Mouse (Mus musculus) T-helper 2 cell (primary cell): ENCODE data around the gene Slco3a1.

Experiments
- in situ Hi-C: fragments of 300-600 bp; cut with MboI, MseI; formaldehyde crosslinking; loops from one replicate; pipeline ENCODE4 v1.15.1; 2025; ENCODE audit warnings: high pct_unique_total_duplicates

The Slco3a1 gene

DNA sequence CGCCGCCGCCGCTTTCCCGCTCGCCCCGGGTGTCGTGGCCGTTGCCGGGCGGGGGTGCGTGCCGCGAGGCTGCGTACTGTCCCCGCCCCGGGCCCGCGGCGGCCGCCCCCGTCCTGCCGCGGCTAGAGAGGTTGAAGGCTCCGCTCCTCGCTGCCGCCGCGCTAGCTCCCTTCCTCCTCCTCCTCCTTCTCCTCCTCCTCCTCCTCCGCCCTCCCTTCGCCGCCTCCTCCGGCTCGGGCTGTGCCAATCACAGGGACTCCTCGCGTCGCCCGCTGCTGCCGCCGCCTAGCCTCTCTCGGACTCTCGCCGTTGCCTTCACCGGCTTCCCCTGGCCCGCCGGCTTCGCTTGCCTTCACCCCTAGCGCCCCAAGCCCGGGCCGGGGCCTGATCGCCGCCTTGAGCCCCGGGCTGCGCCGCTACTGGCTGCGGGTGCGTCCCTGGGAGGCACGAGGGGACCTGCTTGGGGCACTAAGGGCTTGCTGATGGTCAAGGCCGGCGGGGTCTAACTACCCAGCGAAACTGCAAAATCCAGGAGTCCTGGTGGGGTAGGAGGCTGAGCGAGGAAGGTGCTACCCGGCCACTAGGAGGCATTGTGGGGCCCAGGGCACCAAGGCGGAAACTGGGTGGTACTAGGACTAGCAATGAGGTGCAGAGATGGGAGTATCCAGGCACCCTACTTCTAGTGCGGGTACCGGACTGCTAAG lies at the start of gene Slco3a1:
Gene Slco3a1 (minus strand): TSS at position 173 of the 704 bp plus-strand sequence.
- in situ Hi-C loops: loop anchor here (10.0 to 25.0 kb wide), 2 partner anchors 140 to 542 kb away; partner anchors contain the start of gene St8sia2

DNA sequence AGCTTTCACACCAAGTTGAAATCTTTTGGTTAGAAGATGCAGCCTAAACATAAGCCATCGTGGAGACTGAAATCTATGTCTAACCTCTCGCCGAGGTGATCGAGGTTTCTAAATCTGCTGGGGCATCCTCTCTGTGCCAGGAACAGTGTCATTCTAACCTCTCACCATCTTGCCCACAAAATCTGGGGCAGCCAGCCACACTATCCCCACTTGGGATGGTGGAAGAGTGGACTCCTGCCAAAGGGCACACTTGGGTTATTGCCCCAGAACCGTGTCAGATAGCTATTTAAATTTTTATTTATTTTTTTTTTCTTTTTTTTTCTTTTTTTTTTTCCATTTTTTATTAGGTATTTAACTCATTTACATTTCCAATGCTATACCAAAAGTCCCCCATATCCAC lies 46.4 kb upstream of the Slco3a1 start:
- in situ Hi-C loops: no loop called here

DNA sequence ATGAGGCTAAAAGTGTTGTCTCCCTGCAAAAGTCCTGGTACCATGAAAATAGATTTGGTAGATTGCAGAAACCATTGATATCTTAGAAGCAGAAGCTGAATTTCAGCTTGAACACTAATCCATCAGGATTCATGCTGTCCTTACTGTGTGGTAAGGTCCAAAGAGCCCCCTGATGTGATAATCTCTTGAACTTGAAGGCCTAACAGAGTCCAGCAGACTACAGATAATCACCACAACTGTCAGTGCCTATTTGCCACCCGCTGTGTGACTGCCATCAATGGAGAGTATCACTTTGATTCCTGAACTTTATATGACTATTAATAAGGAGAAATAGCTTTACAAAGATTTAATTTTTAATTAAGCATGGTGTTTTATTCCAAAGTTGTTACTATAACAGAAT lies 24.8 kb upstream of the Slco3a1 start:
- in situ Hi-C loops: no loop called here

DNA sequence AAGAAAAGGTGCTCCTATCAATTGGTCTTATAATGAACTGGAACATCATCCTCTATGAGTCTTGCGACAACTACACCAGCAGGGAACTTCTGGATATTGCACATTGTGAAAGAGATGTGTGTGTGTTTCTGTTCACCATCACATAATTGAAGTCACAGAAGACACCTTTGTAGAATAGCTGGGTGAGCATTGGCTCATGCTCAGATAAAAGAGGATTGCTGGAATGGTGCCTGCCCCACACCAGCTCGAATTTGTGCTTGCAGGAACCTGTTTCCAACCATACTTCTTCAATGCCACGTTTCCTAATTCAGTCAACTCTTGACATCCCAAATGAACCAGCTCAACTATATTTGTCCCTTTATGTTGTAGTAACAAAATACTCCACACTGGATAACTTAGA lies 21.1 kb upstream of the Slco3a1 start:
- in situ Hi-C loops: no loop called here

DNA sequence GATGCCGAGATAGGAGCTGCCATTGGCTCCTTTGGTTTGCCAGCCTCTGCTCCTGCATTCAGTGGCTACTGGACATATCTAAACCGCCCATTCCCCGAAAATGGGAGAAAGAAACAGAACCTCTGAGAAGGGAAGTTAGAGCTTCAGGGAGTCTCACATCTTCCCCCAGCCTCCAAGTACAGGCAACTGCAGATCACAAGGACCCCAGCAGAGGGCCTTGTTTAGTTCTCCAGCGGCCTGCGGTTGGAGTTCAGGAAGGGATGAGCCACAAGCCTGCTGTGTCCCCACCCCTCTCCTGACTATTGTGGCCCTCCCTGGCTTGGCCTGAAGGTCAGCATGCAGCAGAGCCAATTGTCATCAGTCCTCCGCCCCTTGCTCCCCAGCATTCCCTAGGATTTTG lies 836 bp upstream of the Slco3a1 start:
- in situ Hi-C loops: loop anchor here (10.0 to 25.0 kb wide), 2 partner anchors 139 to 543 kb away; partner anchors contain the start of gene St8sia2

DNA sequence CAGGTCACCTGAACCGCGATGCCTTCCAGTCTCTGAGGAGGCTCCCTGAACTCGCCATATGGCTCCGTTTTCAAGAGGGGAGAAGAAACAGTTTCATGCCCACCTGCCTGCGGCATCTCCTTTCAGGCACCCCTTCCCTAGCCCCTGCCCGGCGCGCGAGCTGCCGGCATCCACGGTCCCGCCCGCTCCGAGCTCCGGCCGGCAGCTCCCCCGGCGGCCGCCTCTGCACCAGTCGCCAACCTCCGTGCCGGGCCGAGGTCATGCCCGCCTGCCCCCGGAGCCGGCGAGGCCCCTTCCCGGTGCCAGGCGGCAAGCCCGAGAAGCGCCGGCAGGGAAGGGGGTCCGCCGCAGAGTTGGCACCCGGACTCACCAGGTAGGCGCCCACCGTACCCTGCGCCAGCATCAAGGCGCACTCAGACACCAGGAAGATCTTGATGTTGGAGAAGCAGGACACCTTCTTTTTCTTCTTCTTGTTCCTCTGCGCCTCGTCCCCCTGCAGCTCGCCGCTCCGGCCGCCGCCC lies 479 bp downstream of the Slco3a1 start:
- in situ Hi-C loops: loop anchor here (10.0 to 25.0 kb wide), 2 partner anchors 141 to 542 kb away; partner anchors contain the start of gene St8sia2

DNA sequence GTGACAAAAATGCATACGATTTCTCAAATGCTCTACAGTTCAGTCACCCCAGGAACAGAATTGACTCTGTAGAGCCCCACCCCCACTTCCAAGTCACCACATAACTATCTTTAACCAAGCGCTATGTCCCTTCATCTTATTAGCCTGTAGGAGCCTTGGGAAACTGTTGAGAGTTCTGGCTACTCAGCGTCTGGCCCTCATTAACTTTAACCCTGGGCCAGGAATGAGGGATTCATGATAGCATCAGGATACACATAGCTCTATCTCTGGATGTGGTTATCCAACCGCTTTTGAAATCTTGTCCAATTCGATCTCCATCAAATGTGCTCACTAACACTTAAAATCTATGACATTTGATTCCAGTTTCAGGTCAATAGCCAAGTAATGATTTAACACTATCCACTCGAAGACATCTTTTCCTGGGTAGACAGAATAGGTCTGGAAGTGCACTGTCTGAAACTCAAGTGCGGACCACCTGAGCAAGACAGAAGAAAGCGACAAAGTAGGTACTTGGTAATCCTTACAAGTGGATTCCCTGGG lies 1.4 kb downstream of the Slco3a1 start:
- in situ Hi-C loops: loop anchor here (10.0 to 25.0 kb wide), 2 partner anchors 142 to 541 kb away; partner anchors contain the start of gene St8sia2

DNA sequence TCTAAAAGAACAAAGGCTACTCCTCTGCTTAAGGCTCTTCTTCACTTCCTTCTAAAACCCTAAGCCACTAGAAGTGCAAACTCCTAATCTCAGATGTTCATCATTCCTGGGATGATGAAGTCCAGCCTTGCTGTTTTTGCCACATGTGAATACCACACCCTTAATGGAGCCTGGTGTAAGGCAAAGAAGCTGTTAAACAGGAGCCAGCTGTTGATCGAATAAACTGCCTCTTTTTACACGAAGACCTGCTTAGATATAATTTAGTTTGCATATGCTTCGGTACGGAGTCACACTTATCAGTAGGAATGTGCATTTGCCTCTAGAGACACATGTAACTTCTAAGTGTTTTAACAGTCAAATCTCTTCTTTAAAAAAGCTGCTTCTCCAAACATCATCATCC lies 2.0 kb downstream of the Slco3a1 start:
- in situ Hi-C loops: loop anchor here (10.0 to 25.0 kb wide), 2 partner anchors 142 to 540 kb away; partner anchors contain the start of gene St8sia2

DNA sequence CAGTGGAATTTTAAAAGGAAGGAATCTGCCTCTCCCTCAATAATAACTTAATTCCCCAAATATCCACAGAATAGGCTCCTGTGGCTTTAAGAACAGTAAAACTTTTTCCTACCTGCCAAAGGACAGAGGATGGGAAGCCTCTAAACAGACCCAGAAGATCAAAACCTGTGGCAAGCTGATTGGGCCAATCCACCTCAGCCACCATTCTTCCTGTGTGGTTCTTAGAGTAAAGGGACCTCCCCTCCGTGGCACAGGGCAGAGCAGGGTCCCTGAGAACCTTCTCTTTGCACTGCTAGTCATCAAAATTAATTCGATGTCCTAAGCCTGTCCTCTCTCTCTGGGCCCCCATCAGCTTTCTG lies 2.6 kb downstream of the Slco3a1 start:
- in situ Hi-C loops: loop anchor here (10.0 to 25.0 kb wide), 2 partner anchors 143 to 540 kb away; partner anchors contain the start of gene St8sia2

DNA sequence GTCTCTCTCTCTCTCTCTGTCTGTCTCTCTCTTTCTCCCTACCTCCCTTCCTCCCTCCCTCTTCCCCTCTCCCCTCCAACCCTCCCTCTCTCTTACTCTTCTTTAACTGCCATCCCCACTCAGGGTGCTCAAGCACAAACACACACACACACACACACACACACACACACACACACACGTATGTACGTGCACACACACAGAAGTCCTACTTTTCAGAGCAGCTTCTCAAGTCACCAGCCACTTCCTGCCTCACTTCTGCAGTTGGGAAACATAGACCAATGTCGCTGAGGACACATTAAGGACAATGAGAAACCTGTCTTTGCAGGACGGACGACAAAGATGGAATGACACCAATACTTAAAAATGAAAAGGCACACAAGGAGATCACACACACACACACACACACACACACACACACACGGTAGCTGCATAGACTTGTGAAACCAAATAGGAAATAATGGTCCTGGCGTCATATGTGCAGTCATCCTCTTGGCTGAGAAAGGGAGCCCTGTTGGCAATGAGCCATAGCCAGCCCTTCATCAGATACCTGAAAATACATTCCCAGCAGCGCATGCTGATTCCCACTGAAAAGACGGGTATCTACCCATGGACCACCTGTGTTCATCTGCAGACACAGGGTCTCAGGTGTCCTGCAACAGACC lies 3.1 kb downstream of the Slco3a1 start:
- in situ Hi-C loops: loop anchor here (10.0 to 25.0 kb wide), 2 partner anchors 143 to 539 kb away; partner anchors contain the start of gene St8sia2

DNA sequence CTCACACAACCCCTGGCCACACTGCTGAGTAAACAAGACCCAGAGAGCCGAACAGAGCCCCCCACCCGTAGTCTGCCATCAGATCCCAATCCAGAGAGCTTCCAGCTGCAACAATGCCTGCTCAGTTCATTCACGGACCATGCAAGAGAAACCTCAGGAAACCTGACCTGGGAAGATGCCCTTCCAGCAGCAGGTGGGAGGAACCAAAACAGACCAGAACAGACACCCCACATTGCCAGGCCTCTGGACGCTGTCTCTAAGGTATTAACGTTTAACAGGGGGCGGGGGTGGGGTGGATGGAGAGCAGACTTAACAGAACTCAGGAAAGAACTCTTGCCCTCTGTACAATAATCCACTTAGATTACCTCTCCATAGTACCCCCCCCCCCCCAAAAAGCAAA lies 4.9 kb downstream of the Slco3a1 start:
- in situ Hi-C loops: loop anchor here (10.0 to 25.0 kb wide), 2 partner anchors 145 to 537 kb away; partner anchors contain the start of gene St8sia2

DNA sequence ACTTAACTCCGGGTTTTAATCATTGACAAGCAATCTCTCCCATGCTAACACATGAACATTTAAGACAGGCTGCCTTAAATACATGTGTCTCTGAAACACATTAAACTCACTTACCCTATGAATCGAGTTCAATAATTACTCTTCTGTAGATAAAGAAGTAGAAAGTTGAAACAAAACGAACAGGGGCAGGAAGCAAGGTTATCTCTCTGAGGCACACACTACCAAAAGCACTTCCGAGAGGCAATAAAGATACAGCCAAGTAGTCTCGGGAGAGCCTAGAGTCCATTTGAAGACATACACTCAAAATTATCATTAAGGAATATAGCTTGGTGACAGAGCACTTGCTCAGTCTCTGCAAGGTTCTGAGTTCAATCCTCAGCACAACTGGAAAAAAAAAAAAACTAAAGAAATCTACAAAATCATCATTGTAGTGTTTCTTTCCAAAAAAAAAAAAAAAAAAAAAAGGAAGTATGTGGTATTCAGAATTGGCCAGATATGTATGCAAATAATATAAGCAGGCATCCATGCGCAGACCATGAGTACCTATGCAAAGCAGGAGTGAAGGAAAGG lies 5.5 kb downstream of the Slco3a1 start:
- in situ Hi-C loops: no loop called here

DNA sequence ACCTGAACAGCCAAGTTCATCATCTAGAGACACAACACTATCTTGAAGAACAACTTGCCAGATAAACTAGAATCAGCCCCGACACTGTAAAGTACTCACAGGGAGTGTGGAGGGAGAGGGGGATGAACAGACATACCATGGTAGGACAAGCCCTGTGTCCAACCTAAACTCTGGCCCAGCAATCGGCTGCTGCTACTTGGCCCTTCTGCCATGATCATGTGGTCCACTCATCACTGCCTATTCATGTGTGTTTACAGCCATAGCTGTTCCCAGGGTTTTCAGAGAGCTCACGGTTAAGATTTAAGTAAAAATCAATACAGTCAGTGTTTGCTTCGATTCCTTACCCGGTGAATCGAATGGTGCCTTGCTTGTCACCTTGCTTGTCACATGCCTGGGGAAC lies 7.9 kb downstream of the Slco3a1 start:
- in situ Hi-C loops: no loop called here

DNA sequence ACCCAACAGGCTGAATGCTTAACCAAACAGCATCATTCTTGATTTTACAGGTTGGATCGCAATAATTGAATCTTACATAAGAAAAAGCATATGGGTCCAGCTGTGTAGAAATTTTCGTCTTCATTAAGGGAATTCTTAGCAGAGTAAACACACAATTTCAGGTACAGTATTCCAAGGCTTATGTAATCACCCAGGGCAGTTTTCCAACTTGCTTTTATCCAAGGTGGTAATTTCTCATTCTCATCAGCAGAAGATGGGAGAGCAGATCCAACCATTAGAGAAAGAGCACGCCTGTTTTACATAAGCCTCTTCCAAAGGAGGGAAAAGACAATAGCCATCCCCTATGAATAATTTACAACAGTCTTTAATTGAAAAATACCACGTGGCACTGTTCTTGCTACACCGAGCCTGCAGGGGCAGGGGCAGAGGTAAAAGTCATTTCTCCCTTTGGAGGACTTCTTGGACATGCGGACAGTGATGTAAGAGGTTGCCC lies 9.0 kb downstream of the Slco3a1 start:
- in situ Hi-C loops: no loop called here

DNA sequence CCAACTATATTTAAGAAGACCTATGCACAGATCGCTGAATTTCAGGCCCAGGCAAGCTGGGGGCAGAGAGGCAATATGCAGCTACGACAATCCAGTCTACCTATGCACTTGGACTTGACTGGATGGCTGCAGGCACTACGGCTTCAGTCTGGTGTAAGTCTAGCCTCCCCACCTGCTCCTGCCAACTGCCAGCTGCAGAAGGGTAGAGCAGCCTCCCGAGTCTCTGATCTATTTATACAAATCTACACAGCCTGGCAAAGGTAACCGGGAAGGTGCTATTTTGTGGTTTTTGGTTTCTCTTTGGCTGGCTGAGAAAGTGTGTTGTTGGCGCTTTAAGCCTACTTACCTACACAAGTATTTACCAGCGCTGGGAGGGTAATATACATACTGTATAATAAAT lies 10.3 kb downstream of the Slco3a1 start:
- in situ Hi-C loops: no loop called here

DNA sequence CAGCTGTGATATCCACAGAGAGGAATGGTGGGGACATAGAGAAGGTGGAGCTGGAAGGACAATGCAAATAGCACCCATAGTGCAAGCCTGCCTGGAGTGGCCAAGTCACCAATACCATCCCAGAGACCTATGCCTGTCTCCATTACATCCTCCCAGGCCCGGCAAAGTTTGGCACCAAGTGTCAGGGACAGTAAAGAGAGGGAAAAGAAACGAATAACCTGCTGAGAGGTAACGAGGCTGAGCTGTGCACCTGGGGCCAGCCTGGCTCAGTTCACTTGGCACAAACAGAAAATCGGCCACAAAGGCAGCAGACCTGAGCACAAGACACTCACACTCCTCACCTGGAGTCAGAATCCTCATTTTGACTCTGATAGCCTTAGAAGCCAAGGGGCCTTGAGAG lies 12.6 kb downstream of the Slco3a1 start:
- in situ Hi-C loops: no loop called here

DNA sequence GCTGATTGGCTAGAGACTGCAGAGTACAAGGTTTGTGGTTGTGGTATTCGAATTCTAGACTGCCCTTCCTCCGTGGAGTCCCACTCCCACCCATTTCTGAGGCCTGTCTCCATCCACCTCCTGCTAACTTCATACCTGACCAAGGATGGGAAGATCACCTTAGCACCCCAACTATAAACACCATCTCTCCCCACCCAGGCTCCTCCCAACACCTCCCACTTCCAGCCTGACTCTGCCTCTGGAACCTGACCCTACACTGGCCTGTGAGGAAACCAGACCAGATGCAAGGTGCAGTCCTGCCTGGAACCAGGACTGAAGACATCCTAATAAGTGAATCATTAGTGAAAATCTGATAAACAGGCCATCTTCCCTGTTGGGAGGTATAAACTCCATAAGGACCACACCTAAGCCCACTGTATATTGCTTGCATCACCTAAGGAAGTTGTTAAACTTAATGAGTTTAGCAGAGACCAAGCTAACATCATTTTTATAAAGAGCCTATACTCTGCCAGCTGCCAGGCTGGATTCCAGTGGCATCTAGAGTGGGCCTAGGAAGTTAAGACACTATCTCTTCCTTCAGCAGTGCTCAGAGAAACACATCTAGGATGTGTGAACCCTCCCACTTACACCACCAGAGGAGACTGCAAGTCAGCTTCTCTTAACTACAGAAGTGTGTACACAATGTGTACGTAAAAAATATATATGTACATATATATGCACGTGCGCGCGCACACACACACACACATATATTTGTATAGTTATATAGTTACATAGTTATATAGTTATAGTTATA lies 13.5 kb downstream of the Slco3a1 start:
- in situ Hi-C loops: no loop called here

DNA sequence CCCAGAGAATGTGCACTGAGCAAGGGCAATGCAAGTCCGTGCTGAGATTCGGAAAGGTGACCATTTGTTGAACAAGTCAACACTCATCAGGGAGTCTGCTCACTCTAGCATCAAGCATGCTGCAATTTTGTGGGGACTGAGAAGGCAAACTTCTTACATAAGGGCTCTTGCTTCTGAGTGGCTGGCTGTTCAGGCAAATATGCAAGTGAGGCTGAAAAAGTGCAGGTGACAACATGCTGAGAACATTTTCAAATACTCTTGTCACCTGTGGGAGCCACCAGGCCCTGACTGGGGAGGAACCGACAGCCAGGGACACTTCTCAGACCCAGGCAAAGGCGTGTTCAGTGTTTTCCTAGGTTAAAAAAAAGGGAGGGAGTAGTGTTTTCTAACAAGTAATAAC lies 18.4 kb downstream of the Slco3a1 start:
- in situ Hi-C loops: loop anchor here (10.0 kb wide), 1 partner anchor 169 kb away; no protein-coding TSS in a partner anchor

DNA sequence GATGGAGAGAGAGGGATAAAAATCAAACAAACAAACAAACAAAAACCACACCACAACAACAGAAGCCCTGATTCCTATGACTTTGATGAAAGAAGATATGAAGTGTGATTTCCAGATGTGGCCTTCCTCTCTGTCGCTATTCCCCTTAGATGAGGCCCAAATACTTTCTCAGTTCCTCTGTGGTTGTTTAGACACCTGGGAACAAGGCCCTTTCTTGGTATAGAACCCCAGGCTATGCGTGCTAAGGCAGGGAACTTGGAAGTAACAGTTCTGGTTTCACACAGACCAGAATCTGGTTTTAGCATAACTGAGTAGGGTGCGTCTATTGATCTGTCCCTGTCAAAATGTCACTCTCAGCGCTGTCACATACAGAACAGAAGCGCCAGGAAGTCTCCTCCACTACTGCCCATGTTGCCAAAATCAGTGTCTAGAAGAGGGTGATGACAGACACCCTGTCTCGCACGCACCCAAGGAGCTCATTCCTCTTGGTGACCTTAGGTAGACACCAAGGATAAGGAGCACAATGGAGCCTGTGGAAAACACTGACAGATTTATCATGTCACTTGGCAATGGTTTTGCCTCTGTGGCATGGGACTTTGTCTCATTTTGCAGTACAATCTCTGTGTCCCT lies 23.0 kb downstream of the Slco3a1 start:
- in situ Hi-C loops: loop anchor here (10.0 kb wide), 1 partner anchor 173 kb away; no protein-coding TSS in a partner anchor

DNA sequence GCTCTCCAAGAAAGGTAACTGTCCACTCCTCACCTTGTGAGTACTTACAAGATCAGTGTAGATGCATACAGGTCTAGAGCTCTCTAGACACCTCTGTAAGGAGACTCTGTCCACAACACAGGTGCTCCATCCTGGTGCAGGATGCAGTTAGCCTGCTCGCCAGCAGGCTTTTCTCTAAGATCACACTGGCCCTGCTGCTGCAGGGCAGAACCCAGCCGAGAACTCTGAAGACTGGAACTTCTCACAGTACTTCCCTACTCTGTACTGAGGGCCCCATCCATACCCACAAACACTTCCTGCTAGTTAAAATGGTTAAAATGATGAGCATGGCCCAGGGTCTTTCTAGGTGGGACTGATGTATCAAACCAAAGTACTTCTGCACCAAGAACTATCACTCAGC lies 24.7 kb downstream of the Slco3a1 start:
- in situ Hi-C loops: loop anchor here (10.0 kb wide), 1 partner anchor 175 kb away; no protein-coding TSS in a partner anchor
